Mouse (Mus musculus) lung, embryonic 15.5 days (tissue): Measurements from ENCODE around the gene Fam131b. TPM values are rescaled to one million over a fixed set of nuclear protein-coding genes. Genes with fewer than 3 reads are reported as not detected.

Source experiments
- polyA plus RNA-seq: library from polyadenylated mRNA; unstranded; fragments of >200 nt; fragmentation: Nextera tagmentation; extraction: Ambion mirVana; gene quantifications from 2 replicates; pipeline ENCODE4 v1.2.1, GENCODE M21; 2015

The Fam131b gene
- polyA plus RNA-seq, 1 experiment from 2014 or later: 0.14 TPM

Other genes starting within 250 kb of the Fam131b start
- not detected in 2 replicates for gene Tas2r139, start 183.7 kb downstream of the Fam131b start, polyA plus RNA-seq
- not detected in 2 replicates for gene Tas2r144, start 109.3 kb downstream of the Fam131b start, polyA plus RNA-seq
- 43.6 and 46.2 TPM in 2 replicates for gene Gstk1, start 78.7 kb downstream of the Fam131b start, polyA plus RNA-seq
- gene Tmem139, start 62.7 kb downstream of the Fam131b start, polyA plus RNA-seq: 3.6 and 4.1 TPM in 2 replicates
- gene Casp2, start 59.7 kb downstream of the Fam131b start, polyA plus RNA-seq: 73.4 and 73.5 TPM in 2 replicates
- 0.14 and 0.24 TPM in 2 replicates for gene Clcn1, start 38.0 kb downstream of the Fam131b start, polyA plus RNA-seq
- gene Zyx, start 25.0 kb upstream of the Fam131b start, polyA plus RNA-seq: 161 and 167 TPM in 2 replicates
- 14.2 and 16.9 TPM in 2 replicates for gene Epha1, start 48.6 kb upstream of the Fam131b start, polyA plus RNA-seq
- gene Tas2r143, start 75.6 kb upstream of the Fam131b start, polyA plus RNA-seq: not detected in 2 replicates
- not detected in 2 replicates for gene Tas2r135, start 80.8 kb upstream of the Fam131b start, polyA plus RNA-seq
- gene Tas2r126, start 109.9 kb upstream of the Fam131b start, polyA plus RNA-seq: not detected in 2 replicates
- not detected in 2 replicates for gene Olfr458, start 140.6 kb upstream of the Fam131b start, polyA plus RNA-seq
- gene Olfr457, start 151.7 kb upstream of the Fam131b start, polyA plus RNA-seq: not detected in 2 replicates
- 0.15 TPM in 1 of 2 replicates, not detected in the other for gene Olfr456, start 162.6 kb upstream of the Fam131b start, polyA plus RNA-seq
- gene Olfr455, start 222.9 kb upstream of the Fam131b start, polyA plus RNA-seq: not detected in 2 replicates